Mouse (Mus musculus) hindbrain, embryonic 14.5 days (tissue): ENCODE data around the gene Prr15l. TPM values are rescaled to one million over a fixed set of nuclear protein-coding genes. Genes with fewer than 3 reads are reported as not detected.

Experiments used
- ATAC-seq: fragments of 200-750 bp; cut with Nextera tagmentation; 2 replicates; pipeline ENCODE4 v1.8.0; 2017; ENCODE audit warnings: moderate number of reproducible peaks, mild to moderate bottlenecking, moderate TSS enrichment, moderate library complexity; ENCODE audit not compliant: low FRiP score
- DNase-seq: peaks from one replicate; pipeline ENCODE4 v3.0.0-alpha.2; 2015; ENCODE audit warnings: low spot score
- H3K27ac ChIP-seq: fragments of 300-500 bp; sonication (generic); 2 replicates; pipeline ENCODE4 v1.5.1; 2014; ENCODE audit warnings: mild to moderate bottlenecking, moderate library complexity
- H3K27me3 ChIP-seq: fragments of 300-500 bp; sonication (generic); 2 replicates; pipeline ENCODE4 v1.6.1; 2014; ENCODE audit warnings: mild to moderate bottlenecking, low read length, mixed read lengths; ENCODE audit not compliant: control insufficient read depth, insufficient read depth
- H3K36me3 ChIP-seq: fragments of 300-500 bp; sonication (generic); replicated peaks from 2 replicates; pipeline ENCODE4 v1.6.1; 2014; ENCODE audit not compliant: control insufficient read depth, insufficient read depth
- H3K4me1 ChIP-seq: fragments of 300-500 bp; sonication (generic); replicated peaks from 2 replicates; pipeline ENCODE4 v1.6.1; 2014; ENCODE audit warnings: antibody characterized with exemption, low read length, mixed read lengths; ENCODE audit not compliant: control insufficient read depth, insufficient read depth
- H3K4me2 ChIP-seq: fragments of 300-500 bp; sonication (generic); replicated peaks from 2 replicates; pipeline ENCODE4 v1.6.1; 2014; ENCODE audit warnings: mild to moderate bottlenecking, moderate library complexity
- H3K4me3 ChIP-seq: fragments of 300-500 bp; sonication (generic); replicated peaks from 2 replicates; pipeline ENCODE4 v1.5.1; 2014; ENCODE audit warnings: mild to moderate bottlenecking, low read length
- H3K9ac ChIP-seq: fragments of 300-500 bp; sonication (generic); 2 replicates; pipeline ENCODE4 v1.6.1; 2014
- H3K9me3 ChIP-seq: fragments of 300-500 bp; sonication (generic); 2 replicates; pipeline ENCODE4 v1.6.1; 2016; ENCODE audit warnings: low read length; ENCODE audit not compliant: control insufficient read depth
- WGBS: fragments of 180-500 bp; shearing (Covaris S2); extraction: QIAGEN DNeasy Blood & Tissue Kit; methylation state at CpG from one replicate; pipeline ENCODE4 v1.1.7; 2014; 5-methylcytosine and 5-hydroxymethylcytosine counted together
- polyA plus RNA-seq: library from polyadenylated mRNA; unstranded; fragments of >200 nt; fragmentation: Nextera tagmentation; extraction: Ambion mirVana; gene quantifications from 2 replicates; pipeline ENCODE4 v1.2.1, GENCODE M21; 2014

Prr15l gene
- polyA plus RNA-seq, 1 experiment from 2014 or later = 0.16 TPM

DNA sequence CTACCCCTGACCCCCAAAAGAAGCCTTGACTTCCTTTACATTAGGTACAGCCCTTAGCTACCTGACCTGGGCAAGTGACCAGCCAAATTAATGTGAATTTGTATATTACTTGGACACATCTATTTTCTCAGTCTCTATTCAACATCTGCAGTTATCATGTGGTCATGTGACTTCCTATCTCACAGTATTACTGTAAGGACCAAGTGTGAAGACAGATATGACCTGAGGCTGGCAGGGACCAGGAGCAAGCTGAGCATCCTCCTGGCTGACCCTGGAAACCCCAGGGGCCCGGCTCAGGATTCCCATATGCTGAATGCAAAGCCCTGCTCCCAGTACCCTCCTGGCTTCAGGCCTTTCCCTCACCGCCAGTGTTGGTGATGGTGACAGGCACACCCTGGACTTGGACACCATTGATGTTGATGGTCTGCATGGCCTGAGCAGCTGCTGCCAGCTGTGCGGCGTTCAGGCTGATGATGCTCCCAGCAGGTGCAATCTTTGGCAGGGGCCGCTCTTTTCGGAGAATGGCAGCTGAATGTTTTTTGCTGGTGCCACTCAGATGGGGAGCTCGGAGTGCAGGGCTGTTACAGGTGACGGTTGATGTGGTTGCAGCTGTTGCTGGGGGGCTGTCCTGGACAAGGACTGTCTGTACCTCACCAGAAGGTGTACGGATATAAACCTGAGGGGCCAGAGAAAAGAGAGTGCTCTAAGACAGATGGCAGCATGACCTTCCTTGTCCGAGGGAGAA is 29.3 kb downstream of the Prr15l start:
- 90% methylated on average over 10 of the region's 10 CpGs for WGBS

DNA sequence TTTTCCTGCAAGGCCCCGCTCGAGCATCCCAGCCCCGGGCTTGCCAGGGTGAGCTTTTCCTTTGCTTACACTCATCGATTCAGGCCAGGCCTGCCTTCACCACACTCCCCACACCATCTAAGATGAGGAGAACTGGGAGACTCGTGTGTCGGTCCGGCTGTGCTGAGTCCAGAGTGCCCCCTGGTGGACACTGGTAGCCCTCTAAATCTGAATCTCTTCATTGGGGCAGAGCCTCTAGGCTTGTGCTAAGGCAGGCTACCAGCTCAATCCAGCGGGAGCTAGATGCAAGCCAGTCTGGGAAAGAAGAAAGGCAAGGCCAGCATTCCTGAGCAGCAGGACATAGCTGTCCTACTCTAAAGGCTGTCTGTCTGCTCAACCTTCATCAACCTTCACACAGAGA is 35.7 kb downstream of the Prr15l start:
- H3K4me3 ChIP-seq = no peak overlapping the region
- DNase-seq = peak; percentile 84
- H3K9me3 ChIP-seq = no peaks in the 10 kb centered on the region
- no peaks in the 10 kb centered on the region for H3K27me3 ChIP-seq
- H3K4me2 ChIP-seq = no peak overlapping the region
- peak; percentile 64; the same call in 1 of the 2 replicates for ATAC-seq
- H3K36me3 ChIP-seq = peaks cover 46% of the 10 kb centered on the region
- H3K9ac ChIP-seq = no peak overlapping the region
- WGBS = 22% methylated on average over 8 of the region's 8 CpGs
- H3K4me1 ChIP-seq = no peaks in the 10 kb centered on the region
- H3K27ac ChIP-seq = no peak overlapping the region

More for the DNA sequence above, 29.3 kb downstream of the Prr15l start:
- Histone ChIP-seq H3K27ac (no peak overlapping the region), H3K36me3 (peaks cover 92% of the 10 kb centered on the region), H3K4me2 (no peak overlapping the region), H3K27me3 (no peaks in the 10 kb centered on the region), H3K4me3 (no peak overlapping the region), H3K4me1 (no peaks in the 10 kb centered on the region), H3K9me3 (no peaks in the 10 kb centered on the region), H3K9ac (no peak overlapping the region)
- DNase-seq (no peak), ATAC-seq (no peak)

DNA sequence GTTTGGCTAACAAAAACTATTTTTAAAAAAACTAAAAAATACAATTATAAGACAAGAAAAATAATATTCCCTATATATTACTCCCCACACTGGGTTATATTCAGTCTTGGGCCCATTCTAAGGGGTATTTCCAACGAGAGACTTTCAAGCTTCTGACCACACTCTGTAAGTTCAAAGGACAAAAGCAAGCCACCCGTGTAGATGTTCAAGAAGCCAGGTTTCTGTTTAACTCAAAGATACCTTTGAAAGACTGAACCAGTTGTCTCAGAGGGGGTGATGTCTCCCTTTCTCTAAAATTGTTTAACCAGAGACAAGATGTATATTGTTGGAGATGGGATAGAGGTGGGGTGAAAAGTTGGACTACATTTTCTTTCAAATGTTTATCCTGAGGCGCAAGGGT is 38.3 kb downstream of the Prr15l start:
- ATAC-seq = no peak
- Histone ChIP-seq H3K4me1 (peaks cover 11% of the 10 kb centered on the region; the same call in 1 of the 2 replicates), H3K27ac (no peak overlapping the region), H3K4me2 (no peak overlapping the region), H3K36me3 (peaks cover 20% of the 10 kb centered on the region), H3K4me3 (no peak overlapping the region), H3K9me3 (no peaks in the 10 kb centered on the region), H3K27me3 (no peaks in the 10 kb centered on the region), H3K9ac (no peak overlapping the region)
- 96% methylated on average over 3 of the region's 3 CpGs for WGBS
- DNase-seq = peak; percentile 20

DNA sequence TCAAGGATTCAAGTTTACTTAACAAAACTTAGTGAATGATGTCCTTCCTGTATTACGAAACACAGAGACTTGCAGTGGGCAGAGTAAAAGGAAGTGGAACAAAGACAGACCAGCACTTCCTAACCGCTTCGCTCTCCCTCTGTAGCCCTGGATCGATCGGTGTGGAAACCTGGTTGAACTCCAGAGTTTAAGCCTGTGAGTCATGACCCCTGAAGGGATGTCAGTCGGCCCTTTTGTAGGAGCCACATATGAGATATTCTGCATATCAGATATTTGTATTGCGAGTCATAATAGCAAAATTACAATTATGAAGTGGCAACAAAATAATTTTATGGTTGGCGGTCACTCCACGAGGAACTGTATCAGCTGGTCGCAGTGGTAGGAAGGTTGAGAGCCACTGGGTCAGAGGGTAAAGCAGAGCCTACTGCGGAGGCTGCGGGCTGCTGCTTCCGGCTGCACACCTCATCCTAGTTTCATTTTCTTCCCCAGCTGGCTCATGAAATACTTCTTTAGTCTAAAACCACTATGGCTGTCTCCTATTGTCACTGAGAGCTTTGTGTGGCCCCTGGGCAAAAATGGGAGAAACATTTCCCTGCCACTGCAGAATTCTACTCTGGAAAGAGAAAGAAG is 39.1 kb downstream of the Prr15l start:
- H3K36me3 ChIP-seq = peaks cover 12% of the 10 kb centered on the region
- H3K27me3 ChIP-seq = no peaks in the 10 kb centered on the region
- no peak for DNase-seq
- peaks cover 11% of the 10 kb centered on the region; the same call in 1 of the 2 replicates for H3K4me1 ChIP-seq
- no peak overlapping the region for H3K27ac ChIP-seq
- H3K4me2 ChIP-seq = no peak overlapping the region
- WGBS = 89% methylated on average over 13 of the region's 13 CpGs
- H3K9me3 ChIP-seq = no peaks in the 10 kb centered on the region
- H3K9ac ChIP-seq = no peak overlapping the region
- no peak overlapping the region for H3K4me3 ChIP-seq
- no peak for ATAC-seq

DNA sequence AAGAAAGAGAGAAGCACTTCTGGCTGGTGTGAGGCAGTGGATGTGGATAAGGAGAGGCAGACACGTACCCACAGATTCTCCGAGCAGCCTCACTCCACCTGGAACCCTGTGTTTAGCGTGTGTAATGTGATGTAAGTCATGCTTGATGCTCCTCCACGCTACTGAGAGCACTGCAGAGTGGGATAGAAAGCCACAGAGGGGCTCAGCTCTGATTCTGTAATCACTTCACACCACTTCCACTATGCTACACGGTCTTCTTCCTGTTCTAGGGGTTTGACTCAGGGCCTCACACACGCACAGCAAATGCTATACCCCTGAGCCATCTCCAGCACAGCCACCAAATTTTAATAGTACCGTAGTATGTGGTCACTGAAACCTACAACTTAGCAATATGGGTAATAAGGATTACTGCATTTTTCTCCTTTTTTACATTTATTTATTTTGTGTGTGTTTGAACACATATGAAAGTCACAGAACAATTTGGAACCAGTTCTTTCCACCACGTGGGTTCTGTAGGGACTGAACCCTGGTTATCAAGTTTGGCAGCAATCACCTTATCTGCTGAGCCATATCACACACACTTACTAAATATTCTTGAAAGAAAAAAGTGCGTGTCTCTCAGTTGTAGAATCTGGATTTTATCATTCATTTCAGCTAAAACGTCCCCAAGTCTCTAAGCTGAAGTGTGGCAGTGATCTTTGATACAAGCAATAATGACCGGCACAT is 39.8 kb downstream of the Prr15l start:
- no peak overlapping the region for H3K4me3 ChIP-seq
- ATAC-seq (no peak), DNase-seq (no peak)
- H3K27ac ChIP-seq = no peak overlapping the region
- H3K36me3 ChIP-seq = peaks cover 5% of the 10 kb centered on the region
- no peaks in the 10 kb centered on the region for H3K9me3 ChIP-seq
- H3K4me1 ChIP-seq = peaks cover 11% of the 10 kb centered on the region
- H3K9ac ChIP-seq = no peak overlapping the region; the same call in 1 of the 2 replicates
- no peak overlapping the region for H3K4me2 ChIP-seq
- 90% methylated on average over 11 of the region's 11 CpGs for WGBS
- no peaks in the 10 kb centered on the region for H3K27me3 ChIP-seq

DNA sequence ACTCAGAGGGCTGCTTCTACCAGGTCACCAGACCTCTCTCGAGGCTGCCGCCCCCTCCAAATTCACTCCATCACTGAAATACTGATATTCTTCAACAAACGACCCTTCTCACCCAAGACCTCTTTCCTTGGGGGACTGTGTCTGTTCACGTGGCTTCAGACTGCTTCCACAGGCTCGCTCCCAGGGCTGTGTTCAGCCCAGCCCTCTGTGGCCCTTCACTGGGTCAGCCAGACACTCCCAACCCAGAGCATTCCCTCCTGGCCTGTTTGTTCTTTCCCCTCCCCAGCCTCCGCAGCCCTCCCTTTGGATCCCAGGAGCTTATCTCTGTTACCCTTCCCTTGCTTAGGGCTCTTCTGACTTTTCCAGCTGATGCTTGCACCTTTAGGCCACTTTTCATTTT is 40.6 kb downstream of the Prr15l start:
- H3K36me3 ChIP-seq = no peaks in the 10 kb centered on the region
- peaks cover 16% of the 10 kb centered on the region for H3K4me1 ChIP-seq
- WGBS = 82% methylated on average over 6 of the region's 6 CpGs
- DNase-seq = no peak
- no peaks in the 10 kb centered on the region for H3K27me3 ChIP-seq
- no peak overlapping the region for H3K9ac ChIP-seq
- no peak overlapping the region for H3K4me2 ChIP-seq
- H3K4me3 ChIP-seq = no peak overlapping the region
- H3K9me3 ChIP-seq = no peaks in the 10 kb centered on the region
- no peak for ATAC-seq
- no peak overlapping the region for H3K27ac ChIP-seq

DNA sequence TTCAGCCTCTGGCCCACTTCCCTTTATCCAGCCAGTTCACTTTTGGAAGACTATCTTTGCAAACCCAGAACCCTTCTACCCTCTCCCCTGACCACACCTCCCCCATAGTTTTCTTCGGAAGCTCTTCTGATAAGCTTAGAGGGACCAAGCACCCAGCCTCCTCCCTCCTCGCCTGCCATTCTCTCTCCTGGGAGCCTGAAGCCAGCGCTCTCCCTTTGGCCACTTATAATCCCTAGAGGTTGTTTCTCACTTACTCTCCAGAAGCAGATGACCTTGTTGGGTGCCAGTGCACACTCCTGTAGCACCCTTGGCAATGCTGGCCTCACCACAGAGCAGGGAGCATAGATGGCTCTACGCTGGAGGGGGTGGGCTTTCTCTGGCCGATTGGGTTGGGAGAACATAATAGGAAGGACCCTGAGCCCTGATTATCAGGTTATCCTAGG is 41.4 kb downstream of the Prr15l start:
- H3K4me1 ChIP-seq = peaks cover 17% of the 10 kb centered on the region
- no peaks in the 10 kb centered on the region for H3K9me3 ChIP-seq
- WGBS = 84% methylated on average over 5 of the region's 5 CpGs
- H3K9ac ChIP-seq = no peak overlapping the region
- no peak for ATAC-seq
- H3K4me2 ChIP-seq = no peak overlapping the region
- DNase-seq = no peak
- no peak overlapping the region for H3K4me3 ChIP-seq
- peak overlapping the region; percentile 27; the same call in 1 of the 2 replicates for H3K27ac ChIP-seq
- H3K27me3 ChIP-seq = no peaks in the 10 kb centered on the region
- no peaks in the 10 kb centered on the region for H3K36me3 ChIP-seq

DNA sequence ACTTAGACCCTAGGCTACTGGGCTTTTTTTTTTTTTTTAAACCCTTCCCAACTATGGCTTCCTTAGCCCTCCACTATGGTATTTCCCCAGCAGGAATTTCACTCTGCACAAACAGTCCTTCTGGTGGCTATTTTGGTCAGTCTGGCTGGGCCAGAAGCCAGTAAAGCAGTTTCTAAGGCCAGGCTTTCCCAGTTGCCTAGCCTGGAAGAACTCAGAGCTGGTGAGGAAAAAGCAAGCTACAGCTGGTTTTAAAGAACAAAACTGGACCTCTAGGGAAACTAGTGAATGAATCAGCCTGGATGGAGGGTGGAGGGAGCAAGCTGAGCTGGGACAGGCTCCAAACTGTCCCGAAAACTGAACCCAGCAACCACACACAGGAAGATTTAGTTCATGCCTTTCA is 41.8 kb downstream of the Prr15l start:
- 78% methylated on average over 1 of the region's 1 CpGs for WGBS
- H3K4me1 ChIP-seq = peaks cover 17% of the 10 kb centered on the region
- H3K9me3 ChIP-seq = no peaks in the 10 kb centered on the region
- peak overlapping the region; percentile 27; the same call in 1 of the 2 replicates for H3K27ac ChIP-seq
- no peak overlapping the region for H3K9ac ChIP-seq
- H3K36me3 ChIP-seq = no peaks in the 10 kb centered on the region
- H3K4me2 ChIP-seq = no peak overlapping the region
- H3K4me3 ChIP-seq = no peak overlapping the region
- ATAC-seq (no peak), DNase-seq (no peak)
- H3K27me3 ChIP-seq = no peaks in the 10 kb centered on the region

DNA sequence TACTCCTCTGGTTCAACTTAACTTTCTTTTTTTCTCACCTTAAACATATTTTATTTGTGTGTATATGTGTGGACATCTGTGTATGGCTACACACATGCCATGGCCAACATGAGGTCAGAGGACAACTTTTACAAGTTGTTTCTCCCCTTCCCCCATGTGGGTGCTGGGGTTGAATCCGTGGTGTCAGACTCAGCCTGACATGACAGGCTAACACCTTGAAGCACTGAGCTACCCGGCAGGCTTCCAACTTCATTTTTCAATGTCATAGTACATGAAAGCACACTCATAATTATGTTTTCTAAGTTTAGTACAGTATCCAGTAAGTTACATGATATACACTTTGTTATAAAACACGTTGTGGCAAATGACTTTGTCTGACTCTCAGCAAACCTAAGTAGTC is 42.4 kb downstream of the Prr15l start:
- ATAC-seq (no peak), DNase-seq (no peak)
- 84% methylated on average over 3 of the region's 3 CpGs for WGBS
- Histone ChIP-seq H3K4me3 (no peak overlapping the region), H3K9ac (no peak overlapping the region), H3K9me3 (no peaks in the 10 kb centered on the region), H3K27me3 (no peaks in the 10 kb centered on the region), H3K4me2 (no peak overlapping the region), H3K36me3 (no peaks in the 10 kb centered on the region), H3K4me1 (peaks cover 17% of the 10 kb centered on the region), H3K27ac (0 out of 2 replicates have a peak overlapping the region, but pooled peaks have one; percentile 27)
